Mouse (Mus musculus) hindbrain, embryonic 13.5 days (tissue): Measurements from ENCODE around the gene Dnal4. TPM values are rescaled to one million over a fixed set of nuclear protein-coding genes. Genes with fewer than 3 reads are reported as not detected.
A peak's percentile ranks its signal among the peaks of the same experiment; 100 is the strongest.

Experiments
- ATAC-seq: fragments of 200-750 bp; cut with Nextera tagmentation; 2 replicates; pipeline ENCODE4 v1.8.0; 2017; ENCODE audit warnings: moderate TSS enrichment; ENCODE audit not compliant: low FRiP score
- H3K27ac ChIP-seq: fragments of 300-500 bp; sonication (generic); 2 replicates; pipeline ENCODE4 v1.5.1; 2015; ENCODE audit warnings: inconsistent platforms, mild to moderate bottlenecking, moderate library complexity
- H3K27me3 ChIP-seq: fragments of 300-500 bp; sonication (generic); 2 replicates; pipeline ENCODE4 v1.6.1; 2015; ENCODE audit warnings: mild to moderate bottlenecking, inconsistent platforms
- H3K36me3 ChIP-seq: fragments of 300-500 bp; sonication (generic); 2 replicates; pipeline ENCODE4 v1.6.1; 2015; ENCODE audit warnings: mild to moderate bottlenecking, inconsistent platforms
- H3K4me1 ChIP-seq: fragments of 300-500 bp; sonication (generic); replicated peaks from 2 replicates; pipeline ENCODE4 v1.6.1; 2015; ENCODE audit warnings: inconsistent platforms
- H3K4me2 ChIP-seq: fragments of 300-500 bp; sonication (generic); 2 replicates; pipeline ENCODE4 v1.6.1; 2015; ENCODE audit warnings: inconsistent platforms, mild to moderate bottlenecking, moderate library complexity
- H3K4me3 ChIP-seq: fragments of 300-500 bp; sonication (generic); 2 replicates; pipeline ENCODE4 v1.5.1; 2015; ENCODE audit warnings: mild to moderate bottlenecking, inconsistent platforms
- H3K9ac ChIP-seq: fragments of 300-500 bp; sonication (generic); 2 replicates; pipeline ENCODE4 v1.6.1; 2015; ENCODE audit warnings: mild to moderate bottlenecking, inconsistent platforms
- H3K9me3 ChIP-seq: fragments of 300-500 bp; sonication (generic); 2 replicates; pipeline ENCODE4 v1.6.1; 2016; ENCODE audit warnings: inconsistent platforms
- WGBS: fragments of 180-500 bp; shearing (Covaris S2); methylation state at CpG from one replicate; pipeline ENCODE4 v1.1.7; 2015; 5-methylcytosine and 5-hydroxymethylcytosine counted together
- polyA plus RNA-seq: library from polyadenylated mRNA; unstranded; fragments of >200 nt; fragmentation: Nextera tagmentation; extraction: Ambion mirVana; gene quantifications from 2 replicates; pipeline ENCODE4 v1.2.1, GENCODE M21; 2015

Dnal4 gene
- polyA plus RNA-seq, 1 experiment from 2014 or later, result 83.5 TPM

- WGBS, result 72% methylated on average over 21 of the region's 21 CpGs
- H3K4me1 ChIP-seq, result peaks cover 64% of the 10 kb centered on the region
These were observed 6.9 kb downstream of the Dnal4 start for GRCm38 (mm10) chr15:79770629-79771240.

GRCm38 (mm10) chr15:79768302-79768701, 9.3 kb downstream of the Dnal4 start:
- Histone ChIP-seq H3K36me3 (peaks cover 17% of the 10 kb centered on the region), H3K9me3 (no peaks in the 10 kb centered on the region), H3K27me3 (no peaks in the 10 kb centered on the region), H3K27ac (no peak overlapping the region; the same call in 1 of the 2 replicates), H3K4me2 (no peak overlapping the region), H3K4me1 (peaks cover 48% of the 10 kb centered on the region), H3K9ac (0 out of 2 replicates have a peak overlapping the region, but pooled peaks have one; percentile 3), H3K4me3 (no peak overlapping the region)
- WGBS, result 57% methylated on average over 6 of the region's 6 CpGs
- ATAC-seq, result no peak

More at GRCm38 (mm10) chr15:79770629-79771240, 6.9 kb downstream of the Dnal4 start:
- no peaks in the 10 kb centered on the region for H3K36me3 ChIP-seq
- ATAC-seq, result no peak
- H3K27ac ChIP-seq, result no peak overlapping the region; the same call in 1 of the 2 replicates
- no peak overlapping the region for H3K4me3 ChIP-seq
- H3K4me2 ChIP-seq, result no peak overlapping the region
- 0 out of 2 replicates have a peak overlapping the region, but pooled peaks have one; percentile 29 for H3K9ac ChIP-seq
- H3K9me3 ChIP-seq, result no peaks in the 10 kb centered on the region
- no peaks in the 10 kb centered on the region for H3K27me3 ChIP-seq

GRCm38 (mm10) chr15:79767327-79767961, 10.2 kb downstream of the Dnal4 start:
- Histone ChIP-seq H3K27me3 (no peaks in the 10 kb centered on the region), H3K9me3 (no peaks in the 10 kb centered on the region), H3K4me2 (no peak overlapping the region), H3K4me1 (peaks cover 44% of the 10 kb centered on the region), H3K27ac (0 out of 2 replicates have a peak overlapping the region, but pooled peaks have one; percentile 35), H3K36me3 (peaks cover 25% of the 10 kb centered on the region), H3K4me3 (no peak overlapping the region), H3K9ac (0 out of 2 replicates have a peak overlapping the region, but pooled peaks have one; percentile 35)
- 81% methylated on average over 16 of the region's 16 CpGs for WGBS
- ATAC-seq, result no peak

- H3K27ac ChIP-seq, result no peak overlapping the region
- WGBS, result 88% methylated on average over 10 of the region's 10 CpGs
- H3K9me3 ChIP-seq, result no peaks in the 10 kb centered on the region
- peaks cover 34% of the 10 kb centered on the region for H3K36me3 ChIP-seq
- peaks cover 41% of the 10 kb centered on the region for H3K4me1 ChIP-seq
- no peak for ATAC-seq
- no peaks in the 10 kb centered on the region for H3K27me3 ChIP-seq
- H3K9ac ChIP-seq, result no peak overlapping the region
- H3K4me2 ChIP-seq, result no peak overlapping the region
- no peak overlapping the region for H3K4me3 ChIP-seq
These were observed 11.0 kb downstream of the Dnal4 start for GRCm38 (mm10) chr15:79766586-79767071.

GRCm38 (mm10) chr15:79766168-79766567, 11.5 kb downstream of the Dnal4 start:
- H3K27me3 ChIP-seq, result no peaks in the 10 kb centered on the region
- no peak overlapping the region for H3K4me3 ChIP-seq
- 77% methylated on average over 10 of the region's 10 CpGs for WGBS
- H3K4me1 ChIP-seq, result peaks cover 38% of the 10 kb centered on the region
- peaks cover 37% of the 10 kb centered on the region for H3K36me3 ChIP-seq
- ATAC-seq, result no peak
- H3K27ac ChIP-seq, result no peak overlapping the region
- no peaks in the 10 kb centered on the region for H3K9me3 ChIP-seq
- H3K4me2 ChIP-seq, result no peak overlapping the region
- no peak overlapping the region for H3K9ac ChIP-seq

GRCm38 (mm10) chr15:79765361-79765760, 12.3 kb downstream of the Dnal4 start:
- H3K9me3 ChIP-seq, result no peaks in the 10 kb centered on the region
- ATAC-seq, result no peak
- 90% methylated on average over 2 of the region's 2 CpGs for WGBS
- H3K9ac ChIP-seq, result 0 out of 2 replicates have a peak overlapping the region, but pooled peaks have one; percentile 29
- peaks cover 31% of the 10 kb centered on the region for H3K4me1 ChIP-seq
- H3K4me2 ChIP-seq, result no peak overlapping the region
- H3K27ac ChIP-seq, result no peak overlapping the region
- no peak overlapping the region for H3K4me3 ChIP-seq
- peaks cover 44% of the 10 kb centered on the region for H3K36me3 ChIP-seq
- no peaks in the 10 kb centered on the region for H3K27me3 ChIP-seq

GRCm38 (mm10) chr15:79764539-79765267, 12.9 kb downstream of the Dnal4 start:
- Histone ChIP-seq H3K27me3 (no peaks in the 10 kb centered on the region), H3K27ac (no peak overlapping the region), H3K4me3 (no peak overlapping the region), H3K9ac (peak overlapping the region; percentile 39; the same call in 1 of the 2 replicates), H3K4me2 (no peak overlapping the region), H3K36me3 (peaks cover 44% of the 10 kb centered on the region), H3K9me3 (no peaks in the 10 kb centered on the region), H3K4me1 (peaks cover 25% of the 10 kb centered on the region)
- 85% methylated on average over 11 of the region's 11 CpGs for WGBS
- no peak for ATAC-seq

GRCm38 (mm10) chr15:79763601-79764246, 13.9 kb downstream of the Dnal4 start:
- H3K27me3 ChIP-seq, result no peaks in the 10 kb centered on the region

GRCm38 (mm10) chr15:79763001-79763400, 14.6 kb downstream of the Dnal4 start:
- H3K27me3 ChIP-seq, result no peaks in the 10 kb centered on the region

More at GRCm38 (mm10) chr15:79763601-79764246, 13.9 kb downstream of the Dnal4 start:
- H3K36me3 ChIP-seq, result peaks cover 44% of the 10 kb centered on the region
- no peak overlapping the region for H3K4me2 ChIP-seq
- no peak for ATAC-seq
- H3K4me1 ChIP-seq, result peaks cover 18% of the 10 kb centered on the region
- H3K4me3 ChIP-seq, result no peak overlapping the region
- 0 out of 2 replicates have a peak overlapping the region, but pooled peaks have one; percentile 5 for H3K9ac ChIP-seq
- WGBS, result 96% methylated on average over 7 of the region's 7 CpGs
- H3K27ac ChIP-seq, result no peak overlapping the region
- no peaks in the 10 kb centered on the region for H3K9me3 ChIP-seq

GRCm38 (mm10) chr15:79760956-79761355, 16.7 kb downstream of the Dnal4 start:
- Histone ChIP-seq H3K4me2 (no peak overlapping the region), H3K4me3 (no peak overlapping the region), H3K36me3 (peaks cover 44% of the 10 kb centered on the region), H3K9me3 (no peaks in the 10 kb centered on the region), H3K27me3 (no peaks in the 10 kb centered on the region), H3K4me1 (peaks cover 11% of the 10 kb centered on the region), H3K27ac (no peak overlapping the region), H3K9ac (no peak overlapping the region)
- ATAC-seq, result no peak
- WGBS, result 89% methylated on average over 6 of the region's 6 CpGs

More at GRCm38 (mm10) chr15:79763001-79763400, 14.6 kb downstream of the Dnal4 start:
- Histone ChIP-seq H3K9ac (no peak overlapping the region), H3K4me2 (no peak overlapping the region), H3K4me1 (peaks cover 11% of the 10 kb centered on the region), H3K4me3 (no peak overlapping the region), H3K27ac (no peak overlapping the region), H3K9me3 (no peaks in the 10 kb centered on the region), H3K36me3 (peaks cover 44% of the 10 kb centered on the region)
- no peak for ATAC-seq
- 93% methylated on average over 9 of the region's 9 CpGs for WGBS

- Histone ChIP-seq H3K4me3 (no peak overlapping the region), H3K4me1 (peaks cover 11% of the 10 kb centered on the region), H3K27ac (no peak overlapping the region), H3K9ac (no peak overlapping the region), H3K9me3 (no peaks in the 10 kb centered on the region), H3K27me3 (no peaks in the 10 kb centered on the region), H3K36me3 (peaks cover 16% of the 10 kb centered on the region), H3K4me2 (no peak overlapping the region)
- no peak for ATAC-seq
- WGBS, result 97% methylated on average over 3 of the region's 3 CpGs
These were observed 20.5 kb downstream of the Dnal4 start for GRCm38 (mm10) chr15:79757118-79757517.
